Mouse (Mus musculus) fibroblast of lung, adult 2 months (primary cell): Measurements from ENCODE around the gene Map2k5.

Experiments used
- DNase-seq: peaks from one replicate; pipeline ENCODE4 v3.0.0-alpha.2; 2011; ENCODE audit warnings: low read depth

The Map2k5 gene

DNA sequence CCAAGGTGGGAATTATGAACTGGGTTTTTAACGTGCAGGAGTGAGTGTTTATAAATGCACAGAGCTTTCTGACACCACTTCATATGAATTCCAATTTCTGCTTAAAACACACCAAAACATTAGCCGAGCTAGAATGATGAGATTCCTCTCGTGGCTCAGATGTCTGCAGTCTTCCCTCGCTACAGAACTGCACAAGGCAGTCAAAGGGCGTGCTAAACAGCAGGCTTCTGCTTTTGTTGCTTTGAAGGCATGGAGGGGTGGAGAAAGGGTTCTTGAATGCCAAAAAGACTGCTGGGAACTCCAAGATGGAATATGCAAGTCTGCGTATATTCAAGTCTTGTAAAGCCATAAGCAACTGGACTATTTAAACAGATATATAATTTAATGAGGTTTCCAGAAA lies 38.4 kb downstream of the Map2k5 start:
- DNase-seq, result no peak

DNA sequence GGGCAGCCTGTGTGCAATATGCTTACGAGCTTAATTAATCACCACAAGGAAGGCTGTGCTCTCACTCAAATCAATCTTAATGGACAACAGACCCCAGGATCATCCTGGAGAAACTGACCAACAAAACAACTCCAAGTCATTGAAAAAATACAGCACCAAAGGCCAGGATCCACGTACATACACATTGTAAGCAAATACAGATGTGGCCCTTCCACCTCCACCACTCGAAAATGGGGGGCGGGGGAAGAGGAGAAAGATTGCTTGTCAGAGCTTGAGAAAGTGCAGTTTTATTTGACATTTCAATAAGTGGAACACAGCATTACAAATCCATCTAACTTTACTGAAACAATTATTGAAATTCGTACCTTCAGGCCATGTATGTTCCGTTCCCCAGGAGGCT lies 39.0 kb downstream of the Map2k5 start:
- no peak for DNase-seq

DNA sequence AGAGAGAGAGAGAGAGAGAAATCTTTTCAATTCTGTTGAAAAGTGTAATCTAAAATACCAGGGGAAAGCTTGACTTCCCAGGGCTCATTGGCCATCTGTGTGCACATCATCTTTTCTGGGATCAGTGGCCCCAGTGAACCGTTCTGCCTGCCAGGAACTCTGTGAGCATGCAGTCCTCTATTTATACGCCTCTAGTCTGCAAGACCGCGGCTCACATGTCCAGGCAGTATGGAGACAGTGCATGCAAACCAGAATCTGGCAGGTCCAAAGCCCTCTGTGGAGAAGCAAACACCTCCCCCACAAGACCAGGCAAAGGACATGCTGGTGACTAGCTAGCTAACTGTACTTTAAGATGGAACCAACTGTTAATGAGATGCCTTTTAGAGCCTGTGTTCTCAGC lies 41.9 kb downstream of the Map2k5 start:
- no peak for DNase-seq

DNA sequence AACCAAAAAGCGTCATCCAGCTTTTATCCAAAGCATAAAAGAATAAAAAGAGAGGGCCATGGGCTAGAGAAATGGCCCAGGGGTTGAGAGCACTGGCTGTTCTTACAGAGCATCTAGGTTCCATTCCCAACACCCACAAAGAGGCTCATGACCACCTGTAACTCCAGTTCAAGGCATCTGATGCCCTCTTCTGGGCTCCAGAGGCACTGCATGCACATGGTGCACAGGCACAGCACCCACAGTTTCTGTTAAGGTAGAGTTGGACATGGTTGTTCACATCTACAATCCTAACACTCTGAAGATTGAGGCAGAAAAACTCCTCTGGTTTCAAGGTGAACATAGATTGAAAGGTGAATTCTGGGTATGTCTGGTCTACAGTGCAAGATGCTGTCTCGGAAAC lies 44.6 kb downstream of the Map2k5 start:
- no peak for DNase-seq

DNA sequence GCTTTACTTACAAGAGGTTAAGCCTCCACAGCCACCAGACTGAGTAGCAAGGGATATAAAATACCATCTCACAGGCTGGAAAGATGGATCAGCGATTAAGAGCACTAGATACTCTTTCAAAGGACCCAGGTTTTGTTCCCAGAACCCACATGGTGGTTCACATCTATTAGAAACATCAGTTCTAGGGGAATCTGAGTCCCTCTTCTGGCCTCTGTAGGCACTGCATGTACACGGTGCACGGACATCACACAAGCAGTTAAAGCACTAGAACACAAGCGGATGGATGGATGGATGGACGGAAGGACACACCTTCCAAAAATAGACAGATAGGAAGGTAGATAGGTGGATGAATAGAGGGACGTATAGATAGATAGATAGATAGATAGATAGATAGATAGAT lies 46.5 kb downstream of the Map2k5 start:
- DNase-seq, result no peak

DNA sequence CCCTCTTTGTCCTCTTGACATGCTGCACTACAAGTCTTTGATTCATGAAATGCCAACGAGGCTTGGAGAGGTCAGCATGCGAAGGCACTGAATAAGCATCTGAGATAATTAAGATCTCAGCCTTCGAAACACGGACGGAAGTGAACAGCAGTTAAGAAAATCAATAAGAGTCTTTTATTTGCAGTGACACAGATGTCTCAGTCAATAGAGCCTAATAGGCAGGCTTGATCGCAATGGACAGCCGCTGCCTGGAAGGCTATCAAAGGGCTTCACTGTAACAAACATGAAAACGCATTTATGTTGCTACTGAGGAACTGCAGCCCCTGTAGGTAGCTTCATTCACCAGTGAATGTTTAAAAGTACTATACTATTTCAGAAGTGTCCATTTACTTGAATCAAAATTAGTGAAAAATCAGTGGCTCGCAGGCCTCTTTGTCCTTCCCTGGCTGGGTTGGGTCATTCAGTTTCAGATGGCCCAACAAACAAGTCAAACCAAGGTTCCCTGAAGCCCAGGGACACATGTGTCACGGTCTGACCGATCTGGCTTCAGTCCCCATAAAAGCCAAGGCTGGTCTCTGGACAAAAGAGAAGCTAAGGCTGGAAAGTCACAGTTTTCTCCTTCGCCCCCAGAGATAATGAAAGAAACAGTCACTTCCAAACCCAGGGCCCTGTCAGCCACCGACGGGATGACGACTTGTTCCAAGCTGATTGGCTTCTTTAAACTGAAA lies 48.6 kb downstream of the Map2k5 start:
- no peak for DNase-seq

DNA sequence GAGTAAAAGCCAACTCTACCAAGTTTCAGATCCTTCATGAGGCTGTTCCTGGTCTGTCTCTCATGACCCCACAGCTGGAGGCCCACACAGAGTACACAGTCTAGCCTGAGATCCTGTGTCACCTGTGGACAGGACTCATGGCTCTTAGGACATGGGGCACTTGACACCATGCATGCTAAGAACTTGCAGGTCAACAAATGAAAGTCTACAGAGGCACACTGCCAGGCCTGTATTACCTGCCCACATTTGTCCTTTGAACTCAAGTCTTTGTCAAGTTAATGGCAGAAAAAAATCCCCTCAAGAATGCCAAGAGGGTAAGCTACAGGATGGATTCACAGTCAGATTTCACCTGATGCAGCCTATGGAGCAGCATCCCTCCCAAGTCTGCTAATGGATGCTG lies 62.5 kb downstream of the Map2k5 start:
- DNase-seq, result no peak

DNA sequence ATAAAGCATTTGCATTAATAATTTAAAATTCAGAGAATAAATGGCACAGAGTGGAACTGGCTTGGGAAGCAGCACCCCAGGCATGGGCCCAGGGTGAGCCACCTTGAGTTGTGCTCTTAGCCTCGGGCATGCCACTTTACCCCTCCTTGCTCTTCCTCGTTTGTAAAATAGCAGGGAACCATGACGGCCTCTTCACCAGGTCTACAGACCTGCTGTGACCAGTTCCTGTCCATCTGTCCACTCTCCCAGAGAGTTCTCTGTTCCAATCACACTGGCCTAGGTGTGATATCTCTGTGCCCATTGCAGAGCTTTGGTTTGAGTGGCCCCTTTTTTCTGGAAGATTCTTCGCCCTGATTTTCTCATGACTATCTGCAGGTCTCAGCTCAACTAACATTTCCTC lies 63.6 kb downstream of the Map2k5 start:
- DNase-seq, result no peak

DNA sequence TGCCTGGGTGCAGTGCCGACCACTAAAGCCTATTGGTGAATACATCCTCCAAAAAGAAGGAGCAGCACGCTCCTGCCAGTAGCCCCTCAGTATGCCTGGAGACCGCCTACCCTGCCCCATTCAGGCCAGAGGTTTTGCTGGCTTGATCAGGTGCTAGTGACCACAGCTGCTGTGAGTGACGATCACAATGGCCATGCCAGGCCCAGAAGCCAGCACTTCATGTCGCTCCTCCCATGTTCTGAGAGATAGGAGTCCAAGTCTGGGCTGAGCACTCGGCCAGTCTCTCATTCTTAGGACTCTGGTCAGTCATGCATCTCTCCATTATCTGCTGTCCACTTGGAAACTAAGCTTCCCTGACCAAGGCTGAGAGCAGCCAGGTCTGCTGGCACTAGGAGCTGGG lies 67.7 kb downstream of the Map2k5 start:
- DNase-seq, result no peak

DNA sequence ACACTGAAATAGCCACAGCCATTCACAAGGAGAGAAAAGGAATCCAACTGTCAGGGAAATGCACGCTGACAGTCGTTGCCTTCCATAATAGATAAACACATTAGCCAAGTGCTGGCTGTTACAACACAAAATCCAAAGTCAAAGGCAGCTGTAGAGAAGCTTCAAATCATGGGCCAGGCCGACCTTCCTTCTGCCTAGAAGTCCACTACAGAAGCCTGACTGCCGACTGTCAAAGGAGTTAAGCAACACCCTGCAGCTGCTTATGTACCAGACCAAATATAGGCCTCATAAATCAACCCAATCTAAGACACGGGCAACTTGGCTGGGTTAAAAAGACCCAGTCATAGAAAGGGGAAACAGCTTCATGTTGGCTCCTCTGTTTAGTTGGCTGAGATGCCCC lies 68.7 kb downstream of the Map2k5 start:
- DNase-seq, result no peak

DNA sequence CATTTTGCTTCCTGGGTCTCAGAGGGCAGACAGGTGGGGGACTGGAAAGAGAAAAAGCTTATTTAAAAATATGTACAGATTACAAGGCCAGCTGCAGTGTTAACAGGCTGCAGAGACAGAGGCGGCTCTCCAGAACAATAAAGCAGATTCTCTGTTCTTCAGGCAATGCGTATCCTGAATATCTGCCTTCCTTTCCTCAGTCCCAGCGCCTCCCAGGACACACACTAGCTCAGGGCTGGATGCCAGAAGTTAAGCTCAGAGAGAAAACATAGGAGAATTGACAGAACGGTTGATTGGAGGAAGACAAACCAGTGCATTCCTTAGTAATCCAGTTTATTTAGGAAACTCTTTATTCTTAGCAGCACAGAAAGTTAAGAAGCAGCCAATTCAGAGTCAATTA lies 69.3 kb downstream of the Map2k5 start:
- no peak for DNase-seq

DNA sequence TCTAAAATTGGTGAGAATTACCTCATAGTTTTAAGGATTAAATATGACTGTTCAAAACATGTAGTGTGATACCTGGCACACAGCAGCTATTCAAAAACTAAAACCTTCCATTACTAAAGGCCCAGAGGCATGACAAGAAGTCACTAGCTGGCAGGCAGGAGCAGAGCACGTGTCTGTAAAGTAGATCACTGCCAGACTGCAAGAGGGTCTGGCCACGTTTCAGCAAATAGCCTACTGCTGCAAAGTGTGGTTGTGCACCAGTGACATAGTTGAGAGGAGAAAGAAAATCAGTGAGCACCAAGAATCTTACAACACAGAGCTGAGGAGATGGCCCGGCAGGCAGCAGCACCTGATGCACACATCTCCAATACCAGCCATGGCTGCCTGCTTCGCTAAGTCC lies 75.2 kb downstream of the Map2k5 start:
- DNase-seq, result peak; percentile 13

DNA sequence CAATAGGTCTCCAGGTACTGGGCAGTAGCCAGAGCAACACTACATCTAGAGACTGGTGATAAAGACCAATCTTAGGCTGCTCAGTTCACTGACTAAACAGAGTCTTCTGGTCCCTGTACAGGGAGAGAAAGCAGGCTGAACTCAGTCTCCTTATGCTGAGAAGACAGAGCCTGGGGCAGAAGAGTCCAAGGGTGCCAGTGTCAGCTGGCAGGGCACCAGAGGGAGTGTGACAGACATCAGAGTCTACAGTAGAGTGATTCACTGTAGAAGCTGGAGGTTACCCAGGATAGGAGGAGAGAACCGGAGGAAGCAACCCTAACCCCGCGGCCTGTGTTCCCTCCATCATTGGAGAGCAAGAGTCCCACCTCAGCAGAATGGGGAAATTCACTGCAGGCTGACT lies 79.0 kb downstream of the Map2k5 start:
- no peak for DNase-seq

DNA sequence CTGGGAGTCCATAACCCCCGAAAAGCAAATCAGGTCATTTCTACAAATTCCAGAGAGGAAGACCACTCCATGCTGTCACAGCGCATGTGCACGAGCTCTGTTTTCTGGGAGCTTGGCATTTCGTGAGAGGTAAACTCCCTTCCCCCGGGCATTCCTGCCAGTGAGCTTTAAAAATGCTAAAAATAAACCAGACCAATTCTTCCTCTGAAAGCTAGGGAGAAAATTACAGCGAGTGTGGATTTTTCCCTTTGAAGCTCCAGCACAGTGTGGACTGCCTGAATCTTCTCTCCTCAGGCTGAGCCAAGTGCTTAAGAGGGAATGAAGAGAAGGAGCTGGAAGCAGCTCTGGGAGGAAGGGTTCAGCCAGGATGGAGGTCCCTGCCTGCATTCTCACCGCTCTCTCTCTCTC lies 82.1 kb downstream of the Map2k5 start:
- no peak for DNase-seq

DNA sequence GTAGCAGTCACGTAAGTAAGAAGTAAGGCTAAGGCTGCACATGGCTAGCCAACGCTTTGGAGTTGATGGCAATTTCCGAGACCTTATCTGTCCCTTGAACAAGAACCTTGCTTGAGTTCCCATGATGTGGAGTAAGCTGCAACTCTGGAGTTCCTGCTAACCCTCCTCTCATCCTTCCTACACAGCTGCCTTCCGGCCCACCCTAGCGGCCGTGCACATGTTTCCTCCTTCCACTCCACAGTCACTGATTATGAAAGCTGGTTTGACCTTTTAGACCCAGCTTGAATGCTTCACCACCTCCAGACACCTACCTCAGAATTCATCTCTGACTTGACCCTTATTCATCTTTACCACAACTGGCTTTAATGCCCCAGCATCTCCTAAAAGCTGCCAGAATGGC lies 82.9 kb downstream of the Map2k5 start:
- DNase-seq, result no peak

DNA sequence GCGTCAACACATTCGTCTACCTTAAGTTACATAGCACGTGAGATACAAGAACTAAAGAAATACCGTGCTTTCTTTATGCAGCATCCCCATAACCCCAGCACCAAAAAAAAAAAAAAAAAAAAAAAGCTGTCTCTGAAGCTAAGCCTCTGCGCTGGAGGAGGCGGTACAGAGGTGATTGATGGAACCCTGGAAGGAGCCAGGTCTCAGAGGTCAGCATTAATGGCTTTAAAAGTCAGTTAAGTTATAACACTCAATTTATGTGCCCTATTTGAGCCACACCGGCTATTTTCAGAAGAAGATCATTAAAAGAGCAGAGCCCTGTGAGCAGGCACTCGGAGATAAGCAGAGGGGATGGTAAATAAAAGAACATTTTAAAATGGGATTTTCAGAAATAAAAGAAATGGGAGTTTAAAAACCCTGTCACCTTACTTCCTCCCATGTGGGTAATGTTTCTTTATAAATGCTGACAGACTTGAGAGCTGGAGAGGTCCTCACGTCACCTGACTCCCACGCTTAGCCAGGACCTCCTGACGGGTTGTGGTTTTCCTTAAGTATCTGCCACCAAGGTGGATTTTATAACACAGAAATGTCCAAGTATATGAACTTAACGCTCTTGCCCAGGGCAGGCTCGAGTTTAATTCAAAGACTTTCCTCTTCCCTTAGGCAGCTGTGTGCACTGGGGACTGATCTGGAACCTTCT lies 83.8 kb downstream of the Map2k5 start:
- DNase-seq, result no peak

DNA sequence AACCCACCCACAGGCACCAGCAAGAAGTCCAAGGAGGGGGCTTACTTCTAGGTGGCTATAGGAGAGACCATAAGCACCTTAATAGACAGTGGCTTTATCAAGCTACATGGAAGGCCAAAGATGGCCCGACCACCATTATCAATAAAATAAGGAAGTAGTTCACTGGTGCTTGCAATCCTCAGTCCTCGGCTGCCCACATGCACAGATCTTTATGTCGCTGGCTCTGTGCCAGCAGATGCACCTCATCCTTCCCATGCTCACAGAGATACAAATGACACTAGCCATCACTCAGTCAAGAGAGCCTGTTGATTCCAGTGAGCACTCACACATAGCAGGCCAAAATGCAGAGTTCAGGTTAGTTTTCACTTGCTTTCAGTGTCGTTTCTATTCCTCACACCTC lies 89.0 kb downstream of the Map2k5 start:
- DNase-seq, result no peak

DNA sequence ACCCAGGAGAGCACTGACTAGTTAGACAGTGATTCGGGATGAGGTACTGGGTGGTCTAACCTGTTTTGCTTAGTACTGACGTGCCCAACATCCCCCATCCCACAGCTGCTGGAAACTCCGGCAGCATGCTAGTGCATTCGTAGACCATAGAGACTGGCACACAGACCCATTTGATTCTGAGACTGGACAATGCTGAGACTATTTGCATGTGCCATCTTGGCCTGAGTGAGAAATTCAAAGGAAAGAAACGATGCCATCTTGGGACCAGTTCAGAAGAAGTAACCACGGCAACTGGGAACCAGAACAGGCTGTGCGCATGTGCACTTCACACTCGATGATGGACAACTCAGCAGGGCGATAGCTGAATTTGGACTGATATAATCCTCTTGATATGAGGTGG lies 93.3 kb downstream of the Map2k5 start:
- no peak for DNase-seq

DNA sequence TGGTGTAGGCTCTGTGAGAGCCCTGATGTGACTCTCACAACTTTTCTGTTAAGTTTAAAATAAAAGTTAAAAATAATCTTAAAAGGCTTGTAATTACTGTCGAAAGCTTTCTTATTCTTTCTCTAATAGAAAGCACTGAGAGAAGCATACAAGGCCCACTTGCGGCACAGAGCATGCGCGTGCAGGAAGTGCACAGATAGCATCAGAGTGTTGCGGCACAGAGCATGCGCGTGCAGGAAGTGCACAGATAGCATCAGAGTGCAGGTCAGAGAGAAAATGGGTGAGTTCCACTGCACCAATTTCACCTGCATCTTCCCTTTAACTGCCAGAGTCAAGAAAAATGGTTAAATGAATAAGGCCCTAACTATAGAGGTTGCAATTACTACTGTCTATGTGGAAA lies 95.7 kb downstream of the Map2k5 start:
- no peak for DNase-seq

DNA sequence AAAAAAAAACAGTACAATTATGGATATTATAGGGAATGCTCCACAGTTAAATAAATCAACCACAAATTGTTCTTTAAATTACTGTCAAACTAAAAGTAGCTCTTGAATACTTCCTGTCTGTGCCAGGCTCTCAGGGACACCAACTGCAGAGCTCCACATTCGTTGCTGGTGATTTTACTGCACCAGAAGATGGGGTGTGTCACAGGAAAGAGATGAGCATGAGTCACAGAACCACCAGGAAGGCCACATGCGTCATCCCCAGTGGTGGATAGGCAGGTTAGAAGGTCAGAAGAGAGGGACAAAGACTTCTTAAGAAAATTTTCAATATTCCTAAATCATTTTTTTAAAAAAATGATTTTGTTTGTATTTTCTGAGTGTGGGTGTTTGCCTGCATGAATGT lies 96.6 kb downstream of the Map2k5 start:
- DNase-seq, result no peak

DNA sequence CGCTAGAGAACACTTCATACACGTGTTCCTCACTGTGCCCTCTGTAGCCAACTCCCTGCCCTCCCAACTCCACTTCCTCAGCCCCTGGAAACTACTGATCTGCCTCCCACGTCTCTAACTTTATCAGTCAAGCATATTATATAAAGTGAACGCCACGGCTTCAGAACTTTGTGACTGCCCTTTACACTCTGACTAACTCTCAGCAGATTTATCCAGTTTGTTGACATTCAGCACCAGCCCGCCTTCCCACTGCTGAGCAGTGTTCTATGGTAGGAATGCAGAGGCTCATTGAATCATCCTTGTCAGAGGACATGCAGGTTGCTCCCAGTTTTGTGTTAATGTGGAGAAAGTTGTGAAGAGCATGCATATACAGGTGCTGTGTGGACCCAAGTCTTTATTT lies 103.9 kb downstream of the Map2k5 start:
- DNase-seq, result no peak

DNA sequence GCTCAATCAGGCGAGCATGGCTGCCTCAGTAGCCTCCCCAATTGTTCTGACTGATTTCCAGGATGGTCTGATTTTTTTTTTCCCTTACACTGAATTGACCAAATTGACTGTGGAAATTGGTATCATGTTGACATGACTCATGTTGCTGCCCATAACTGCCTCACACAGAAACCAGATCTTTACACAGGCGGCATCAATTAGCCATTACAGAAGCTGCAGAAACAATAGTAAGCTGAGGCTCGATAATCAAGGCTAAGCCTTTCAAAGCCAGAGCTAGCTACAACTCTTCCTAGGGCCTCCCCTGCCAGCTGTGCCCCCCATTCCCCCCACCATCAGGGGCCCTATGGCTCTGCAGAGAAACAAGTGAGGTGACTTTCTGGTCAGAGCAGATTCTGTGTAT lies 107.9 kb downstream of the Map2k5 start:
- DNase-seq, result no peak

DNA sequence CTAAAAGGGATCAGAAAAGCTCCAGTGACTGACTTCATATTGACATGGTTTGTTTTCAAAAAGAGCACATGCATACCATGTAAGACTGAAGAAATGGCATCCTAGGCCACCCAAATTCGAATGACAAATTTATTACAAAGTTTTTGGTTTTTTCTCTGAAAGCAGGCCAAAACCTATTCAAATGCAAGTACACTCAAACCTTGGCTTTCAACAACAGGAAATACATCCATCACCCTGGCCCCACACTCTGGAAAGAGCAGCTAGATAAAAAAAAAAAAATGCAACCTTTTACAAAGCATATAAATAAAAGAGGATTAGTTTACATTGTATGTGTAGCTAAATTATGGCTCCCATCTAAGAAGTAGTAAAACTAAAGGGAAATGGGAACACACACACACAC lies 114.5 kb downstream of the Map2k5 start:
- DNase-seq, result no peak

DNA sequence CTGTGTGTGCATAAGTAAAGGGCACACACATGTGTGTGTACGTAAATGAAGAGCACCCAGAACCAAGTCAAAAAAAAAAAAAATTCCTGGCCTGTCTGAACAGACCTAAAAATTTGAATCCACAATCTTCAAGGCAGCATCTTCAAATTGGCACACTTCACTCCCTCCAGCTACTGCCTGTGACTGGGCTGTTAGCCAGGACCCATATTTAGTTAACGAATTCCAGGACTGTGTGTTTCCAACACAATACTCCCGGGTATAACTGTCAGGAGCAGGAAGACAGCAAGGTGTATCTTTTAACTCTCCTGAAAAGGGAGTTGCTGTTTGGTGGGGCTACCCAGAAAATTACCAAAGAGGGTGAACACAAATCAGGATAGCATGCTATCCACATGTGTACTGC lies 118.9 kb downstream of the Map2k5 start:
- DNase-seq, result no peak
